Mouse (Mus musculus) embryonic fibroblast, embryonic 13.5 days (primary cell): ENCODE data around the gene Olfml2b. TPM values are rescaled to one million over a fixed set of nuclear protein-coding genes. Genes with fewer than 3 reads are reported as not detected.

Source experiments
- H3K27ac ChIP-seq: 2 replicates; pipeline ENCODE4 v1.5.1; 2012; ENCODE audit warnings: low read length, control low read depth, inconsistent platforms; ENCODE audit not compliant: insufficient read depth
- H3K4me1 ChIP-seq: 2 replicates; pipeline ENCODE4 v1.6.1; 2011; ENCODE audit warnings: low read length; ENCODE audit not compliant: control insufficient read depth, insufficient read depth
- H3K4me3 ChIP-seq: 2 replicates; pipeline ENCODE4 v1.5.1; 2011; ENCODE audit warnings: mild to moderate bottlenecking, control low read depth, low read length; ENCODE audit not compliant: insufficient read depth
- CTCF ChIP-seq: IDR thresholded peaks from 2 replicates; pipeline ENCODE4 v1.5.1; 2011; ENCODE audit warnings: mild to moderate bottlenecking, control low read depth, low read length, moderate library complexity, borderline replicate concordance; ENCODE audit not compliant: insufficient read depth
- POLR2A ChIP-seq: IDR thresholded peaks from 2 replicates; pipeline ENCODE4 v1.6.1; 2011; ENCODE audit warnings: low read depth, mild to moderate bottlenecking, control low read depth, low read length, moderate library complexity
- polyA plus RNA-seq: library from polyadenylated mRNA; stranded (reverse); fragments of >200 nt; gene quantifications from 2 replicates; pipeline ENCODE4 v1.2.4, GENCODE M21; 2011; ENCODE audit warnings: low read depth; ENCODE audit not compliant: missing spikeins, insufficient read length

The Olfml2b gene
- polyA plus RNA-seq, 1 experiment = 59.1 TPM

DNA sequence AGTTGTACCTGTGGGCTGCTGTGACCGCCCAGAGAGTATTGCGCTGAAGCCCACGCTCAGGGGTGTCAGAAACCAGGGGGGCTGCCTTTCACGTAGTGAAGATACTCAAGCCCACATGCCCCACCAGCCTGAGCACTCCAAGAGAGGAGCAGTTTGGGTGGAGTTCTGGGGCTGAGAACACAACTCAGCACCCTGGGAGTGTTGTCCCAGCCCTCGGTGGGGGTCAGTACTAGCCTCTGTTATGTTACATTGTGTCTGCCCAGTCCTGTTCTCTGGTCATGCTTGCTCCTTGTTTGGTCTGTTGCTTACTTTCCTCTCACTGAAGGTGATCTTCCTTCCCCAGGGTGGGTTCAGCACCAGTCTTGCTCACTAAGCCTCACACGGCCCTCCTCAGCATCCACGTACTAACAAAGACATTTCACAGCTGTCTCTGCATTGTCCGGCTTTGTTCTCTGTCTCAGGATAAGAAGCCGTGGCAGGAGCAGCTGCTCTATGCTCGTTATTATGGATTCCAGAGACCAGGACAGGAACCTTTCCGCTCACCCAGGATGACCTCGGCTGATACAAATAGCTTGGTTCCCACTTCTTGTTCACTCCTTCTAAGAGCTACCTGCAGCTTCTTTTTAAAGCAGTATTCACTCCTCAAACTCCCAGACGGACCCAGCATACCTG, 13.4 kb downstream of the Olfml2b start:
- TF ChIP-seq POLR2A (no peak), CTCF (no peak)
- H3K27ac ChIP-seq = no peak overlapping the region
- no peak overlapping the region for H3K4me3 ChIP-seq
- no peaks in the 10 kb centered on the region for H3K4me1 ChIP-seq

DNA sequence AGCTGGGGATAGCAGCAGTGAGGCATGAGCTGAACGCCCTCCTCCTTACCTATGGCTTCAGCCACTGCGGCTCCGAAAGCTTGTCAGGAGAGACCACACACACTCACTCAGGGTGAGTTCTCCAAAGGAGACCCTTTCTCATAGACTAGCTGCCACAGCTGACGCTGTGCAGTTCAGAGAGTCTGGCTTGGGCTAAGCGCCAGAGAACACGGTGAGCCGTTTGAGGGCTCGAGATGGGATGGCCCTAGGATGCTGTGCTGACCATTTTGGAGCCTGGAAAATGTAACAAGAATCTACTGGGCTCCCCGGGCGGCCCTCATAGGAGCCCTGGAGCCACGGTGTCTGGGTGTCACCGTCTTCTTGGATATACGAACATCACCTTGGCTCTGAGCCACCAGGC, 14.9 kb downstream of the Olfml2b start:
- Histone ChIP-seq H3K4me1 (no peaks in the 10 kb centered on the region), H3K27ac (no peak overlapping the region), H3K4me3 (no peak overlapping the region)
- TF ChIP-seq CTCF (no peak), POLR2A (no peak)

DNA sequence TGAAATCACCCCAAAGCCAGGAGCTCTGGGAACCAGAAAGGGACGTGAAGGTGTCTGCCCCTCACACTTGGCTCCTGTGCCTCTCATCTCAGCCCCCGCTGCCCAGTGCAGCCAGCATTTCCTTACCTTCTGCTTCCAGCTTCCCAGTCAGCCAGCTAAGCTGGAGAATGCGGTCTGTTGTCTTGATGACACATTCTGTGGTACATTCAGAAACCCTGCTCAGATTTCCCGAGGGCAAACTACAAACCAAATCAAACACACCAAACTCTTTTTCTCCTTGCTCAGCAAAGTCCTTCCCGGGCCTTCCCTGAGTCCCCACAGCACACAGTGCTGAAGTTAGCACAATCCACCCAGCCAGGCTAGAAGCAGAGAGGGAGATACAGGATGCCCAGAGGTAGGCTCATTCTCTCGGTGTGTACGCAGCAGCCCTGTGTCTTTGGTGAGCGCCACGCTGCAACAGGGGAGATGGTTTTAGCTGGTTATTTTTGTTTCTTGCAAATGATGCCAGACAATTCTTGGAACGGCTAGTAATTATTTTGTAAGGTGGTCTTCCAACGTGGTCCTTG, 20.4 kb downstream of the Olfml2b start:
- TF ChIP-seq CTCF (no peak), POLR2A (no peak)
- no peaks in the 10 kb centered on the region for H3K4me1 ChIP-seq
- peak overlapping the region; percentile 16; the same call in 1 of the 2 replicates for H3K27ac ChIP-seq
- H3K4me3 ChIP-seq = no peak overlapping the region

DNA sequence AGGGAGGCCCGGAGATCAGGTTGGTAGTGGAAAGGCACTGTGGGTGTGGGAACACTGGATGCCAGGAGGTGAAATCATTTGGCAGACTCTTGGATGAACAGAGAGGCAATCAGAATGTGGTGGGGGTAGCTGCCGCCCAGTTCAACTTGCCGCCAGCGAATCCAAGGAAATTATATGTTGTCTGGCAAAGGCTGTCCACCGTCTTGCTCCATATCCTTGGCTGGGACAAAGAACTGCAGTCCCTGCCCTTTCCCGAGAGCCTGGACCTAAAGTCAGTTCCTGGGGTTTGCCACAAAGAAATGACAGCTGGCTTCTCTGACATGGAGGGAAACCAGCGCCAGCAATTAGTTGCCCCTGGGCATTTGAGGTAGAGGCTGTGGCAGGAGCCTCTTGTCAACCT, 20.9 kb downstream of the Olfml2b start:
- TF ChIP-seq CTCF (no peak), POLR2A (no peak)
- H3K27ac ChIP-seq = peak overlapping the region; percentile 16; the same call in 1 of the 2 replicates
- no peak overlapping the region for H3K4me3 ChIP-seq
- no peaks in the 10 kb centered on the region for H3K4me1 ChIP-seq

DNA sequence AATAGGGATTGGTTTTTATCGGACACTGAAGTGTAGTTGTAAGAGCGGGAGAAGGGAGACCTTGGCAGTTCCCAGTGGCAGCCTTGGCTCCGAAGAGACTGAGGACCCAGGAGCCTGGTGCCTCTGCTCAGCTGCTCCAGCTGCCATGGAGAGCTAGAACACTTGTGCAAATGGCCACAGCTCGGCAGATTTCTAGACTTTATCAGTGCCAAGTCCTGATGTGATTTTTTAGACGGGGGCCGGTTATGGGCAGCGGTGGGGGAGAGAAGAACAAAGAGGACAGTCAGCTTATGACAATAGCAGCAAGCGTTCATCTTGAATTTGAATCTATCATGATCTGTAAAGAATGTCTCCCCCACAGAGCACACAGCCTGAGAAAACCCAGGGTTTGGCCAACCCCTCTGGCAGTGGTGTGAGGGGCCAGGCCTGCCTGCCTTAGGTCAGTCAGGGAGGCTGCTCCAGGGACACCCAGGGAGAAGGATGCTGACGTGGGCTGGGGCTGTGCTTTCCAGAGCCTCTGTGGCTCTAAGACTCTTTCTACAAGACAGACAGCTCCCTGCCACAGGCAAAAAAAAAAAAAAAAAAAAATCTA, 29.9 kb downstream of the Olfml2b start:
- TF ChIP-seq POLR2A = no peak
- no peak for TF ChIP-seq CTCF
- no peak overlapping the region for H3K27ac ChIP-seq
- H3K4me3 ChIP-seq = no peak overlapping the region
- H3K4me1 ChIP-seq = no peaks in the 10 kb centered on the region

DNA sequence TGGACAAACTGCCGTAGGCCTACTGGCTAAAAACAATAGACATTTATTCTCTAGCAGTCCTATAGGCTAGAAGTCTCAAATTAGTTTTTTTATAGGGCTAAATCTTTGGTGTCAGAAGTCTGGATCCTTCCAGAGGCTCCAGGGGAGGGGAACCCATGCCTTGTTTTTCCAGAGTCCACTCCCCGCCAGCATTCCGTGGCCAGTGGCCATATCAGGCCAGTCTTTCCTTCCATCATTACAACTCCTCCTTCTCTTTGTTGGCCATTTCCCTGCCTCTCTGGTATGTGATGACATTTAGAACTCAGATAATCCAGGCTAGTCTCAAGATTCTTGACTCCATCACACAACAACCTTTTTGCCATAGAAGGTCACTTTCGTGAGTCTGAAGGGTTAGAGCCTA, 33.3 kb downstream of the Olfml2b start:
- Histone ChIP-seq H3K4me3 (no peak overlapping the region), H3K27ac (no peak overlapping the region), H3K4me1 (no peaks in the 10 kb centered on the region)
- TF ChIP-seq POLR2A = no peak
- no peak for TF ChIP-seq CTCF

DNA sequence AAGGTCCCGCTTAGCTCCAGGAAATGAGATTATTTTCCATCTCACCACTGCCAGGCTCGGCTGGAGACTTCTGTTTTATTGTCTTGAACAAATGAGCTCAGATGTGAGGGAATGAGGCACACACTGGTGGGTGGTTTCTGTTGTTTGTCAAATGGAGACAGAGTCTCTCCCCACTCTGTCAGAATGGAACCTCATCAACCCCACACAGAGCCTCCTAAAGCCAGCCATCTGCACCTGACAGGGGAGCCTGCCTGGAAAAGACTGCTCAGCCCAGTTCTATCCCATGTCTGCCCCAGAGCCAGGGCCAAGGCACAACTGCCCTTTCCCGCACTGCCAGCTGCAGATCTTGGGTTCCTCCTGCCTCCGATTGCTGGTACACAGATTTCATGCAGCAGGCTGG, 34.5 kb downstream of the Olfml2b start:
- Histone ChIP-seq H3K4me1 (no peaks in the 10 kb centered on the region), H3K4me3 (no peak overlapping the region), H3K27ac (no peak overlapping the region)
- TF ChIP-seq CTCF (no peak), POLR2A (no peak)

DNA sequence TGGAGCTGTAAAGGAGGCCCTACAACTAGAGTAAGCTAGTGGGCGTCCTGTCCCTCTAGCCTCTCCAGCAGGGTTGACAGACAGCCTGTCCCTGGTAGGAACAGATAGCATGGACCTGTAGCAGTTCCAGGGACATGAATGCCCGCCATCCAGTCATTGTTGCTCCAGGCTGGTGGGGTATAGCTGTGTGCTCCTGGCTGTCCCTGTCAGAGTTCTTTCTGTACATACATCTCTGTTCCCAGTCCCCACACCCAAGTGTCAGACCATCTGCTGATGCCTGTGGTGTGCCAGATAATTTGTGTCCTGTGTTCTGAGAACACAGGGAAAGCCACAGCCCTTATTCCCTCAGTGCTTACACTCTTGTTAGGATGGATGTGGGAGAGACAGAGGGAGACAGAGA, 35.3 kb downstream of the Olfml2b start:
- Histone ChIP-seq H3K27ac (no peak overlapping the region), H3K4me3 (no peak overlapping the region), H3K4me1 (no peaks in the 10 kb centered on the region)
- TF ChIP-seq CTCF = no peak
- no peak for TF ChIP-seq POLR2A

DNA sequence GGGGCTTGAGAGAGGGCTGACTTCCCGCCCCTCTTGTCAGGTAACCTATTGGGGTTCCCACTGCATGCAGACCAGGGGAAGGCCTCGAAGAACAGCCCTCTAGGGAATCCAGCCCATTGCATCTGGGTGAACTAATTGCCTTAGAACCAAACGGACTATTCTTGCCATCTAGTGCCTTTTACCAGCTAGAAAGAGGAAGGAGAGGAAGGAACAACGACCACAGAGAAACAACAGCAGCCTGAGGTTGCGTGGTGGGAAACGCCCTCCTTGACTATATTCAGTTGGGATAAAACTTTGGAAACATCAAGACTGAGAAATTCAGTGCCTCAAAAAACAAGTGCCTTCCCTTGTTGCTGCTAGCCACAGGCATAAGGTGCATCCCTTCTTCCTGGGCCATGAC, 39.5 kb downstream of the Olfml2b start:
- no peak for TF ChIP-seq CTCF
- no peak for TF ChIP-seq POLR2A
- Histone ChIP-seq H3K4me3 (no peak overlapping the region), H3K27ac (no peak overlapping the region), H3K4me1 (no peaks in the 10 kb centered on the region)

DNA sequence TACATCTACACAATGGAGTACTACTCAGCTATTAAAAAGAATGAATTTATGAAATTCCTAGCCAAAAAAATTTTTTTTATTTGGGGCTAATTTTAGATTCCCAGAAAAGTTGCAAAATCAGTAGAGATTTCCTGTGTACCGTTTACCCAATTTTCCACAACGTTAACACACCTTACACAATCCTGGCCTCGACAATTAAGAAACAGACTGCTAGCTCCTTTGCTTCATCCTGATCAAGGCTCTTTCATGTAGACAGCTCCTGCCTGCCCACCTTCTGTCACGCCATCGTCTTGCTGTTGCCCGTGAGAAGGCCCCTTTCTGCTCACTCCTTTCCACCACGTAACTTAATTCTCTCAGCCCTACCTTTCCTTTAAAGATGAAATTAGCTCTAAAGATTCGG, 45.4 kb downstream of the Olfml2b start:
- Histone ChIP-seq H3K4me1 (no peaks in the 10 kb centered on the region), H3K4me3 (no peak overlapping the region), H3K27ac (no peak overlapping the region)
- TF ChIP-seq CTCF = no peak
- TF ChIP-seq POLR2A = no peak
